Mouse (Mus musculus) erythroblast, adult 5-6 weeks (primary cell): ENCODE measurements at regions not wholly inside any gene's neighbourhood (a gene's known extent, or its start where the extent isn't known, plus 50 kb on each side); places are given as distances from the start of the nearest gene placed in this dataset.

Experiments used
- ATAC-seq: replicated peaks from 2 replicates; pipeline ENCODE4 v1.8.0; 2016; ENCODE audit warnings: moderate number of reproducible peaks, mild to moderate bottlenecking, moderate TSS enrichment, inconsistent platforms; ENCODE audit not compliant: poor library complexity, low FRiP score, severe bottlenecking

GRCm38 (mm10) chr6:117407206-117407858 is 239.0 kb downstream of the Cxcl12 start:
- ATAC-seq = no peak

- ATAC-seq = no peak
These were observed 239.6 kb downstream of the Cxcl12 start for GRCm38 (mm10) chr6:117407953-117408352.

GRCm38 (mm10) chr6:117408971-117409783 is 240.8 kb downstream of the Cxcl12 start:
- ATAC-seq = no peak

- no peak for ATAC-seq
These were observed 246.6 kb downstream of the Cxcl12 start for GRCm38 (mm10) chr6:117414926-117415325.

GRCm38 (mm10) chr6:117415901-117416300 is 247.6 kb downstream of the Cxcl12 start:
- no peak for ATAC-seq

- ATAC-seq = no peak
These were observed 248.1 kb downstream of the Cxcl12 start for GRCm38 (mm10) chr6:117416461-117416860.

GRCm38 (mm10) chr6:117422846-117423573 is 254.7 kb downstream of the Cxcl12 start:
- no peak for ATAC-seq

GRCm38 (mm10) chr6:117426363-117426762 is 258.0 kb downstream of the Cxcl12 start:
- no peak for ATAC-seq

- ATAC-seq = no peak
These were observed 259.2 kb downstream of the Cxcl12 start for GRCm38 (mm10) chr6:117427351-117428142.

GRCm38 (mm10) chr6:117428441-117428840 is 260.1 kb downstream of the Cxcl12 start:
- no peak for ATAC-seq

- no peak for ATAC-seq
These were observed 262.8 kb downstream of the Cxcl12 start for GRCm38 (mm10) chr6:117430876-117431781.

- no peak for ATAC-seq
These were observed 268.5 kb downstream of the Cxcl12 start for GRCm38 (mm10) chr6:117436851-117437250.

GRCm38 (mm10) chr6:117437411-117438101 is 269.2 kb downstream of the Cxcl12 start:
- ATAC-seq = no peak

GRCm38 (mm10) chr6:117448652-117449051 is 280.3 kb downstream of the Cxcl12 start:
- no peak for ATAC-seq

- ATAC-seq = no peak
These were observed 282.7 kb downstream of the Cxcl12 start for GRCm38 (mm10) chr6:117451001-117451400.

GRCm38 (mm10) chr6:117460193-117460592 is 291.9 kb downstream of the Cxcl12 start:
- ATAC-seq = no peak

GRCm38 (mm10) chr6:117465165-117465564 is 296.8 kb downstream of the Cxcl12 start:
- no peak for ATAC-seq

- ATAC-seq = no peak
These were observed 297.4 kb downstream of the Cxcl12 start for GRCm38 (mm10) chr6:117465606-117466174.
